Mouse (Mus musculus) colon, adult 2 months (tissue): ENCODE measurements around the gene Gm9821. TPM values are rescaled to one million over a fixed set of nuclear protein-coding genes. Genes with fewer than 3 reads are reported as not detected.

Experiments
- polyA plus RNA-seq: library from polyadenylated mRNA; depleted of rRNA; stranded (reverse); fragments of >200 nt; gene quantifications from 2 replicates; pipeline ENCODE4 v1.2.3, GENCODE M21; 2012; rRNA removed

Gene Gm9821
- polyA plus RNA-seq, result not detected in 2 replicates

DNA sequence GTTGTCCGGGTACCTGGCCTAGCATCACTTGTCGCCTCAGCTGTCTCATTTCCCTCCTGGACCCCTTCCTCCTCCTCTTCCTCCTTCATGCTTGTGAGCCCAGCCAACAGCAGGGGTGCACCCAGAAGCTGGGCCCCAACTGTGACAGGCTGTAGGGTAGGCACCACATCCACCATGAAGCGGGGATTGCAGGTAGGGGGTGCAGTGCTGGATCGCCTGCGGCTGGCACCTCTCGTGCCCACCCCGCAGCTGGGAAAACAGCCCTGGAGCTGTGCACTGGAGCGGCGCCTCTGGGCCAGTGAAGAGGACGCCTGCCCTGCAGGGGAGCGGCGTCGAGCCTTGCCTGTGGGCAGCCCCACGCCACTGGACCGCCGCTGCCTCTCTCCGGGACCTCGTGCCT, at the start of gene Gm9821:
Gm9821 (plus strand) TSS at position 221 of the 400 bp plus-strand sequence.

DNA sequence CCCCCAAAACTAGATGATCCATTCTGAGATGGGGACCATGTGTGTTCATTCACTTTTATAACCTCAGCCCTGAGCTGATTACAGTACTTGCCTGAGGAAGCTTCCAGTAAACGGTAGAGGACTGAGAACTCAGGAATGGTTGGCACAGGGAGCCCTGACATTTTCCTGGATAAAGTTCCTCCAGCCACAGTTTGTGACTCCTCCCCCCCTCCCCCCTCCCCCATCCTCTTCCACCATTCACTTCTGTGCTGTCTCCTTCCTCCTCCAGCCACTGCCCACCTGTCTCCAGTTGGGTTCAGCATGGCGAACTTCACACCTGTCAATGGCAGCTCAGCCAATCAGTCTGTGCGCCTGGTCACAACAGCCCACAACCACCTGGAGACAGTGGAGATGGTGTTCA, 18.6 kb upstream of the Gm9821 start, which contains the start of gene Chrm4:
Chrm4 (plus strand) TSS at position 301 of the 400 bp plus-strand sequence.

DNA sequence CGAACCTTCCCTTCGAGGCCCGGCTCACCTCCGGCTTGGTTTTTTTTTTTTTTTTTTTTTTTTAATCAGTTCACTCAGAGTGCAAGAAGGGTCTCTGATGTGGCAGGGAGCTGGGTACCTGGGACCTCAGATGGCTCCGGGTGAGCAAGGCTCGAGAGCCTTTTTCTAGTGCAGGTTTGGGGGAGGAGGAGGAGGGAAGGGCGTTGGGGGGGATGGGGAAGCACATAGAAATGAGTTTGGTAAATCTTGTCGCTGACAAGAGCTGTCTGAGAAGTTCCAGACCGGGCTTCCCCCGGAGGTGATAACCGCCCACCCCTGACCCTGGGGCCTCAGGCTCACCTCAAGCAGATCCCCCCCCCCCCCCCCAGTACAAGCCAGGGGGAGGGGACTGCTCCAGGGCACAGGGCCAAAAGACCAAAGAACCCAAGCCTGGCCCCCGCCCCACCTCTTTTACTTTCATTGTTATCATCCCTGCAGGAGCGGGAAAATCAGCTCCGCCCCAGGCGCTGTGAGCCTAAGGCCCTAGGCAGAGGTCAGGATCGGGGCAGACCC, 13.3 kb upstream of the Gm9821 start, which contains the start of gene Mdk:
Mdk (minus strand) TSS at position 138 of the 552 bp plus-strand sequence.

DNA sequence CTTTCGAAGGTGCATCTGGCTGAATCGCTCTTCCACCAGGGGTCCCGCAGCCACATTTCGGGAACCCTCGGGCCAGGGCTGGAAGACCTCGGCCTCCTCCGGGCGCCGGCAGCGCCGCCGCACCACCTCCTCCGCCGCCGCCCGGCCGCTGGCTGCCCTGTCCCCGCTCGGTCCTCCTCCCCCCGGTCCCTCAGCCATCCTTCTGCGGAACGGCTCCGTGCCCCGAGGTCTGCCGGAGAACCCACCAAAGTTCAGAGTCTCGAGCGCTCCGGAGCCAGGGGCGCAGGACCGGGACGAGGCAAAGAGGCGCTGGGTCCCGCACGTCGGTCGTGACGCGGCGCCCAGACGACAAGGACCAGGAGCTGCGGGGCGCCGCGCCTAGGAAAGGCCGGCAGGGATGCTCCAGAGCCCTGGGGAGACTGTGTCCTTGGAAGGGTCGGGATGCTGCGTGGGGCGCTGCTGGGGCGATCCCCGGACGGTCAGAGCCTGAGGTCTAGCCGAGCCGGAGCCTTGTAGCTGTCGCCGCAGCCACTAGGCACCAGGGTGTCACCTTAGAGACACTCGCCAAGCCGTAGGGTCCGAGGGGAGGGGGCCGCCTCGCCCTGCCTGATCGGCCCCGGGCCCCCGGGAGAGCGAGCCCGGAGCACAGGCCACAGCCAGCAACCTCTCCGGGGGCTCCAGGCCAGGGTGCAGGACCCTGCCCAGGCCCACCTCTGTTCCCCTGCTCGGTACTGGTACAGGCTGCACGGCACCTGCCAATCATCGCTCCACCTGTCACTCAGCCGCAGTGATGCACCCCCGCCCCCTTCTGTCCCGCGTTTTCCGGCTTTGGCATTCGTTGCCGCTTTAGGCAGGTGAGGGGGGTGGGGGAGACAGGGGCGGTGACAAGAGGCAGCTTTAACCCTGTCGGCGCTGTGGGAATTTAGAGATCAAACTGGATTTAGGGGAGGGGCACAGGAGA, 30.4 kb downstream of the Gm9821 start, which contains the start of gene Dgkz:
Dgkz (minus strand) TSS at position 284 of the 961 bp plus-strand sequence.

Other genes with a start within 250 kb of the Gm9821 start
- 27.7 and 28.8 TPM in 2 replicates for gene Atg13, start 235.1 kb upstream of the Gm9821 start, polyA plus RNA-seq
- 2.6 TPM in 2 replicates for gene Harbi1, start 234.9 kb upstream of the Gm9821 start, polyA plus RNA-seq
- gene Ambra1, start 215.6 kb upstream of the Gm9821 start, polyA plus RNA-seq, result 19.3 and 21.9 TPM in 2 replicates
- gene Chrm4, start 18.5 kb upstream of the Gm9821 start, polyA plus RNA-seq, result 1.8 and 2.1 TPM in 2 replicates
- gene Mdk, start 13.4 kb upstream of the Gm9821 start, polyA plus RNA-seq, result 2.8 and 5.7 TPM in 2 replicates
- gene Dgkz, start 30.2 kb downstream of the Gm9821 start, polyA plus RNA-seq, result 274 and 282 TPM in 2 replicates
- 99.1 and 157 TPM in 2 replicates for gene Creb3l1, start 78.8 kb downstream of the Gm9821 start, polyA plus RNA-seq
- 24.6 and 25.5 TPM in 2 replicates for gene Phf21a, start 147.4 kb downstream of the Gm9821 start, polyA plus RNA-seq